Mouse (Mus musculus): ENCODE measurements around the gene Nfe2l2. TPM values are rescaled to one million over a fixed set of nuclear protein-coding genes. Genes with fewer than 3 reads are reported as not detected.

The Nfe2l2 gene
- polyA plus RNA-seq, 1 experiment from 2014 or later = 36.2 TPM

Small RNA genes lying within 50 kb of the gene (microRNA-seq; reads per million reads assigned to microRNA genes)
- gene Gm24574 = not detected

Other genes with a start within 250 kb of the Nfe2l2 start
- gene Hnrnpa3, start 45.4 kb downstream of the Nfe2l2 start, polyA plus RNA-seq (2016; fragmentation: Nextera tagmentation; extraction: Ambion mirVana) = 343 and 389 TPM in 2 replicates
- 46.6 and 47.8 TPM in 2 replicates for gene Agps, start 127.5 kb upstream of the Nfe2l2 start, polyA plus RNA-seq (2016; fragmentation: Nextera tagmentation; extraction: Ambion mirVana)
- 7.5 and 9.7 TPM in 2 replicates for gene Ttc30b, start 233.9 kb upstream of the Nfe2l2 start, polyA plus RNA-seq (2016; fragmentation: Nextera tagmentation; extraction: Ambion mirVana)